Mouse (Mus musculus) urinary bladder, postnatal 25 days (tissue): ENCODE data around the gene Fam168b.

ENCODE experiments used
- DNase-seq: peaks from one replicate; pipeline ENCODE4 v3.0.0; 2022; ENCODE audit warnings: low spot score

Fam168b gene

GRCm38 (mm10) chr1:34850343-34851136, 7.7 kb upstream of the Fam168b start:
- DNase-seq, result no peak

- peak; percentile 82 for DNase-seq
Observed at GRCm38 (mm10) chr1:34849745-34850342, 7.0 kb upstream of the Fam168b start, which contains the start of gene Plekhb2. Gene Plekhb2, plus strand, starts transcription at chr1:34849976.

- no peak for DNase-seq
Observed at GRCm38 (mm10) chr1:34847070-34847469, 4.2 kb upstream of the Fam168b start.

- DNase-seq, result peak; percentile 52
Observed at GRCm38 (mm10) chr1:34842389-34842861, 440 bp downstream of the Fam168b start.

GRCm38 (mm10) chr1:34841709-34842388, 1.0 kb downstream of the Fam168b start:
- DNase-seq, result no peak

GRCm38 (mm10) chr1:34839241-34839640, 3.6 kb downstream of the Fam168b start:
- DNase-seq, result no peak

GRCm38 (mm10) chr1:34837951-34838689, 4.7 kb downstream of the Fam168b start:
- no peak for DNase-seq

- DNase-seq, result no peak
Observed at GRCm38 (mm10) chr1:34834904-34835303, 8.0 kb downstream of the Fam168b start.

GRCm38 (mm10) chr1:34831381-34831780, 11.5 kb downstream of the Fam168b start:
- no peak for DNase-seq

GRCm38 (mm10) chr1:34830934-34831333, 11.9 kb downstream of the Fam168b start:
- no peak for DNase-seq

- no peak for DNase-seq
Observed at GRCm38 (mm10) chr1:34828528-34829294, 14.2 kb downstream of the Fam168b start.

GRCm38 (mm10) chr1:34827900-34828299, 15.0 kb downstream of the Fam168b start:
- no peak for DNase-seq

GRCm38 (mm10) chr1:34825909-34826308, 17.0 kb downstream of the Fam168b start:
- DNase-seq, result no peak

- no peak for DNase-seq
Observed at GRCm38 (mm10) chr1:34824208-34824607, 18.7 kb downstream of the Fam168b start.

GRCm38 (mm10) chr1:34823353-34823752, 19.5 kb downstream of the Fam168b start:
- DNase-seq, result no peak

GRCm38 (mm10) chr1:34822746-34823145, 20.1 kb downstream of the Fam168b start:
- DNase-seq, result no peak

- no peak for DNase-seq
Observed at GRCm38 (mm10) chr1:34822003-34822402, 20.9 kb downstream of the Fam168b start.

- DNase-seq, result no peak
Observed at GRCm38 (mm10) chr1:34821411-34821810, 21.5 kb downstream of the Fam168b start.

- no peak for DNase-seq
Observed at GRCm38 (mm10) chr1:34819225-34819910, 23.5 kb downstream of the Fam168b start.

- no peak for DNase-seq
Observed at GRCm38 (mm10) chr1:34815843-34816242, 27.0 kb downstream of the Fam168b start.
